Mouse (Mus musculus) mature B cell (primary cell): ENCODE measurements around the gene Dcst2.

ENCODE experiments used
- in situ Hi-C: fragments of 300-500 bp; cut with MboI; formaldehyde crosslinking; loops from 2 replicates; pipeline ENCODE4 v1.14.3; 2019

The Dcst2 gene

GRCm38 (mm10) chr3:89364631-89365030 is 2.9 kb downstream of the Dcst2 start:
- in situ Hi-C loops = no loop called here

GRCm38 (mm10) chr3:89365153-89365485 is 3.3 kb downstream of the Dcst2 start, which contains the start of gene Dcst1:
Gene Dcst1 (minus strand): TSS chr3:89365253.
- in situ Hi-C loops = no loop called here

GRCm38 (mm10) chr3:89365486-89366414 is 4.0 kb downstream of the Dcst2 start:
- in situ Hi-C loops = no loop called here

- in situ Hi-C loops = no loop called here
Observed at GRCm38 (mm10) chr3:89367338-89367737, 5.6 kb downstream of the Dcst2 start.

GRCm38 (mm10) chr3:89373581-89374231 is 11.9 kb downstream of the Dcst2 start:
- in situ Hi-C loops = no loop called here

GRCm38 (mm10) chr3:89377831-89378230 is 16.1 kb downstream of the Dcst2 start:
- in situ Hi-C loops = no loop called here

- in situ Hi-C loops = no loop called here
Observed at GRCm38 (mm10) chr3:89378394-89379067, 16.8 kb downstream of the Dcst2 start.

- in situ Hi-C loops = no loop called here
Observed at GRCm38 (mm10) chr3:89379388-89380131, 17.8 kb downstream of the Dcst2 start.

- in situ Hi-C loops = no loop called here
Observed at GRCm38 (mm10) chr3:89380291-89380690, 18.5 kb downstream of the Dcst2 start.

GRCm38 (mm10) chr3:89380711-89381110 is 18.9 kb downstream of the Dcst2 start:
- in situ Hi-C loops = no loop called here

GRCm38 (mm10) chr3:89381233-89381632 is 19.5 kb downstream of the Dcst2 start:
- in situ Hi-C loops = no loop called here

GRCm38 (mm10) chr3:89382033-89382882 is 20.5 kb downstream of the Dcst2 start:
- in situ Hi-C loops = no loop called here

- in situ Hi-C loops = no loop called here
Observed at GRCm38 (mm10) chr3:89382950-89383349, 21.2 kb downstream of the Dcst2 start.

- in situ Hi-C loops = no loop called here
Observed at GRCm38 (mm10) chr3:89383651-89384255, 22.0 kb downstream of the Dcst2 start.

GRCm38 (mm10) chr3:89384331-89385076 is 22.7 kb downstream of the Dcst2 start:
- in situ Hi-C loops = no loop called here

- in situ Hi-C loops = no loop called here
Observed at GRCm38 (mm10) chr3:89385451-89385850, 23.7 kb downstream of the Dcst2 start.

- in situ Hi-C loops = no loop called here
Observed at GRCm38 (mm10) chr3:89386438-89387420, 25.0 kb downstream of the Dcst2 start.

GRCm38 (mm10) chr3:89387632-89388031 is 25.9 kb downstream of the Dcst2 start:
- in situ Hi-C loops = no loop called here
